Mouse (Mus musculus) fat pad, adult 2 months (tissue): Measurements from ENCODE around the gene Zfp974.
"Not testable (repeated sequence)": the region's sequence is repeated elsewhere in the genome, so short reads cannot be mapped to it uniquely, and the experiment has no call there.

Experiments used
- DNase-seq: peaks from one replicate; pipeline ENCODE4 v3.0.0-alpha.2; 2011; ENCODE audit warnings: low read depth, low spot score; ENCODE audit errors: extremely low read depth

Gene Zfp974

GRCm38 (mm10) chr7:27928818-27929695, at the start of gene Zfp974:
Zfp974 (minus strand) TSS chr7:27929460.
- DNase-seq, result no peak

- not testable (repeated sequence) for DNase-seq
Observed at GRCm38 (mm10) chr7:27949451-27949850, 20.2 kb upstream of the Zfp974 start.

GRCm38 (mm10) chr7:27941869-27942268, 12.6 kb upstream of the Zfp974 start:
- DNase-seq, result not testable (repeated sequence)

- DNase-seq, result not testable (repeated sequence)
Observed at GRCm38 (mm10) chr7:27933800-27934158, 4.5 kb upstream of the Zfp974 start.

GRCm38 (mm10) chr7:27933050-27933799, 4.0 kb upstream of the Zfp974 start:
- DNase-seq, result no peak

GRCm38 (mm10) chr7:27927041-27927440, 2.2 kb downstream of the Zfp974 start:
- DNase-seq, result not testable (repeated sequence)

- DNase-seq, result not testable (repeated sequence)
Observed at GRCm38 (mm10) chr7:27910952-27911351, 18.3 kb downstream of the Zfp974 start.

GRCm38 (mm10) chr7:27905061-27905848, 24.0 kb downstream of the Zfp974 start:
- DNase-seq, result no peak

- no peak for DNase-seq
Observed at GRCm38 (mm10) chr7:27900601-27901000, 28.7 kb downstream of the Zfp974 start.

GRCm38 (mm10) chr7:27881721-27882120, 47.5 kb downstream of the Zfp974 start:
- no peak for DNase-seq

GRCm38 (mm10) chr7:27862578-27862977, 66.7 kb downstream of the Zfp974 start:
- not testable (repeated sequence) for DNase-seq

- DNase-seq, result peak; percentile 63
Observed at GRCm38 (mm10) chr7:27860396-27861235, 68.6 kb downstream of the Zfp974 start.

GRCm38 (mm10) chr7:27859301-27860251, 69.7 kb downstream of the Zfp974 start:
- DNase-seq, result no peak
